In genomic region chr4:127419786-127420120, GRCm38 (mm10) we compare ENCODE assay signal across 11 mouse cellular contexts.
DNase-seq lines count a peak whose midpoint lies in the region; ATAC-seq and TF ChIP-seq lines count a peak whose summit lies in the region.
"Had no signal": no experiment of that assay in that cellular context is flagged by ENCODE, and none has a peak within 500 bp of the region (broad histone marks: within the 10 kb centered on the region; RNA-seq: fewer than 3 reads in every experiment).

No protein-coding gene starts in this region.

- no peak overlapping the region for H3K4me3 ChIP-seq in lung, embryonic 14.5 days (ENCODE audit: low read depth, low read length)
- H3K4me3 ChIP-seq in intestine, postnatal 0 days (ENCODE audit: low read depth, low read length): no peak overlapping the region
- H3K4me3 ChIP-seq in stomach, embryonic 14.5 days (ENCODE audit: low read depth, low read length): no peak overlapping the region
- H3K4me3 ChIP-seq: liver, embryonic 13.5 days; myocyte had no signal

- ATAC-seq in lung, embryonic 14.5 days (ENCODE audit: insufficient read depth): no peak
- ATAC-seq in intestine, postnatal 0 days: no peak
- ATAC-seq in stomach, embryonic 14.5 days (ENCODE audit: insufficient number of reproducible peaks, insufficient read depth, low FRiP score, low read depth): no peak

- TF ChIP-seq CTCF in lung, embryonic 14.5 days (IDR thresholded peaks at IDR 0.05; ENCODE audit: low read depth): no peak
- no peak for TF ChIP-seq CTCF in intestine, postnatal 0 days (IDR thresholded peaks at IDR 0.05; ENCODE audit: low read depth)

- peak; percentile 15 for DNase-seq in embryo, embryonic 10 days (ENCODE audit: low spot score)
- no peak for DNase-seq in embryo, embryonic 9.5 days (ENCODE audit: extremely low spot score)
- DNase-seq in lung, embryonic 14.5 days: no peak
- no peak for DNase-seq in lung, postnatal 14 days
- DNase-seq in cerebellum, adult 9-11 months: no peak
- no peak for DNase-seq in retina, postnatal 1 day
- DNase-seq: layer of hippocampus, adult 9-11 months; liver, embryonic 13.5 days had no signal

- 23% methylated on average over 8 of the region's 8 CpGs for WGBS in lung, embryonic 14.5 days
- WGBS in intestine, postnatal 0 days: 16% methylated on average over 8 of the region's 8 CpGs
- 18% methylated on average over 8 of the region's 8 CpGs for WGBS in stomach, embryonic 14.5 days

- 0 out of 2 replicates have a peak overlapping the region, but pooled peaks have one; percentile 23 for H3K4me2 ChIP-seq in lung, embryonic 14.5 days
- H3K4me2 ChIP-seq in intestine, postnatal 0 days (replicated peaks; ENCODE audit: low read depth): peak overlapping the region; percentile 10; the same call in 1 of the 2 replicates
- H3K4me2 ChIP-seq in stomach, embryonic 14.5 days (replicated peaks; ENCODE audit: low read depth, low read length): peak overlapping the region; percentile 23; the same call in 1 of the 2 replicates
- H3K4me2 ChIP-seq: liver, embryonic 13.5 days had no signal

- peaks cover 5% of the 10 kb centered on the region; the same call in 1 of the 2 replicates for H3K4me1 ChIP-seq in lung, embryonic 14.5 days (ENCODE audit: insufficient read depth)
- H3K4me1 ChIP-seq in intestine, postnatal 0 days (replicated peaks; ENCODE audit: control insufficient read depth, insufficient read depth, low read length): no peaks in the 10 kb centered on the region
- peaks cover 41% of the 10 kb centered on the region for H3K4me1 ChIP-seq in stomach, embryonic 14.5 days (ENCODE audit: control insufficient read depth, insufficient read depth, low read length)
- H3K4me1 ChIP-seq: liver, embryonic 13.5 days had no signal

- no peaks in the 10 kb centered on the region for H3K9me3 ChIP-seq in lung, embryonic 14.5 days (ENCODE audit: low read depth, low read length)
- H3K9me3 ChIP-seq in intestine, postnatal 0 days (ENCODE audit: control insufficient read depth): no peaks in the 10 kb centered on the region
- H3K9me3 ChIP-seq in stomach, embryonic 14.5 days (ENCODE audit: control insufficient read depth, low read depth, low read length): no peaks in the 10 kb centered on the region
- H3K9me3 ChIP-seq: liver, embryonic 13.5 days had no signal

- no peaks in the 10 kb centered on the region for H3K36me3 ChIP-seq in lung, embryonic 14.5 days (ENCODE audit: insufficient read depth)
- no peaks in the 10 kb centered on the region for H3K36me3 ChIP-seq in intestine, postnatal 0 days (ENCODE audit: control insufficient read depth, insufficient read depth)
- H3K36me3 ChIP-seq in stomach, embryonic 14.5 days (ENCODE audit: control insufficient read depth, insufficient read depth, low read length): no peaks in the 10 kb centered on the region
- H3K36me3 ChIP-seq: liver, embryonic 13.5 days had no signal

- no peak overlapping the region for H3K9ac ChIP-seq in lung, embryonic 14.5 days
- H3K9ac ChIP-seq in intestine, postnatal 0 days (ENCODE audit: low read depth, low read length): no peak overlapping the region
- H3K9ac ChIP-seq in stomach, embryonic 14.5 days (replicated peaks; ENCODE audit: low read depth, low read length): no peak overlapping the region
- H3K9ac ChIP-seq: liver, embryonic 13.5 days had no signal

- peak overlapping the region; percentile 42; the same call in 1 of the 2 replicates for H3K27ac ChIP-seq in lung, embryonic 14.5 days (ENCODE audit: low read depth)
- no peak overlapping the region for H3K27ac ChIP-seq in intestine, postnatal 0 days (ENCODE audit: low read depth, low read length)
- peak overlapping the region; percentile 71; the same call in 1 of the 2 replicates for H3K27ac ChIP-seq in stomach, embryonic 14.5 days (ENCODE audit: low read length)
- H3K27ac ChIP-seq: liver, embryonic 13.5 days had no signal

- H3K27me3 ChIP-seq in lung, embryonic 14.5 days (ENCODE audit: insufficient read depth, low read length): no peaks in the 10 kb centered on the region
- H3K27me3 ChIP-seq in intestine, postnatal 0 days (replicated peaks; ENCODE audit: control insufficient read depth, insufficient read depth, low read length): no peaks in the 10 kb centered on the region
- H3K27me3 ChIP-seq in stomach, embryonic 14.5 days (ENCODE audit: control insufficient read depth, insufficient read depth, low read length): no peaks in the 10 kb centered on the region
- H3K27me3 ChIP-seq: liver, embryonic 13.5 days had no signal
